Mouse (Mus musculus) c-Kit-positive CD71-positive TER-119-positive erythroid progenitor cells, embryonic 14.5 days (primary cell): ENCODE results near the gene Gmcl1.

Experiments
- DNase-seq: peaks from one replicate; pipeline ENCODE4 v3.0.0-alpha.2; 2013; ENCODE audit warnings: low spot score

Gmcl1 gene

DNA sequence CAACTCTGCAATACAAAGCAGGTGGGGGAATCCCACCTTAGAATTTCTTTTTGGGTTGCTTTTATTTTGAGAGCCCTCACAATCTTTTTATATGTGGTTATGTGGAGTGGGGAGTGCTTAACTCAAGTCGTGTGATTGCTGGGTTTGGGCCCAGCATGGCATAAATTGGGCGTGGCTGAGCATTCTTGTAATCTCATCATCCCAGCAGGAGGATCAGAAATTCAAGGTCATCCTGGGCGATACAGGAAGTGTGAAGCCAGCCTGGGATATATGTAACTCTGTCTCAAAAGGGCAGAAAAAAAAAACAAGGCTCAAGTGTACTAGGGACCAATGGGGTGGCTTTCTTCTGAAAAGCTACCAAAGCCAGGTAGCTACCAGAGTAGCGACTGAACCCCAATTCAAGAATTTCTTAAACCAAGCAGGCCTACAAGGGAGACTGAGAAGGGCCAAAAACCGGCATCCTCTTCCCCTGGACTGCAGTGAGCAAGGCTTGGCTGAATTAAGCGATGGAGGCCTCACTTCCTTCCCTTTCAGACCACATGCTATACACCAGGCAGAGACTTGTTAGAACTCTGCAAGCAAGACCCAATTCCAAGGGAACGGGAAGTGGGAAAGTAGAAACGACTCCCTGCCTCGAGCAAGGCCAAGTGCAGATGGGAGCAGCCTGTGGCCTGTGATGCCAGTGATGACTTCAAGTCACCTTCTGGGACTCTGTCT lies 72.9 kb downstream of the Gmcl1 start:
- peak; percentile 77 for DNase-seq

DNA sequence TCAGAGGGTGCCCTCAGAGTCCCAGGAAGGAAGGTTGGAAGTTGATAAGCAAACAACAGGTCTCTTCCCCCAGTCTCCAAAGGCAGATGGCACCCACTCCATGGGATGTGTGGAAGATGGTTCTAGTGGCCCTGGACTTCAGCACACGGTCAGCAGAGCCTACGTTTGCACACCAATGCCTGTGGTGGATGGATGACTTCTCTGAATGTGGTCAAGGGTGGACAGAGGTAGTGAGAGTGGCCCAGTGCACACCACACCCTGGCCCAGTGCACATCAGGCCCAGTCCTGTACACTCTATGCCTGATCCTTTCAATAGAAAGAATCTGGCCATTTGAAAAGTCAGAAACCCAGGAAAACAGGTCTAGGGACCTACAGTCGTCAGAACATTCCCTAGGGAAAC lies 74.7 kb downstream of the Gmcl1 start:
- DNase-seq, result no peak

DNA sequence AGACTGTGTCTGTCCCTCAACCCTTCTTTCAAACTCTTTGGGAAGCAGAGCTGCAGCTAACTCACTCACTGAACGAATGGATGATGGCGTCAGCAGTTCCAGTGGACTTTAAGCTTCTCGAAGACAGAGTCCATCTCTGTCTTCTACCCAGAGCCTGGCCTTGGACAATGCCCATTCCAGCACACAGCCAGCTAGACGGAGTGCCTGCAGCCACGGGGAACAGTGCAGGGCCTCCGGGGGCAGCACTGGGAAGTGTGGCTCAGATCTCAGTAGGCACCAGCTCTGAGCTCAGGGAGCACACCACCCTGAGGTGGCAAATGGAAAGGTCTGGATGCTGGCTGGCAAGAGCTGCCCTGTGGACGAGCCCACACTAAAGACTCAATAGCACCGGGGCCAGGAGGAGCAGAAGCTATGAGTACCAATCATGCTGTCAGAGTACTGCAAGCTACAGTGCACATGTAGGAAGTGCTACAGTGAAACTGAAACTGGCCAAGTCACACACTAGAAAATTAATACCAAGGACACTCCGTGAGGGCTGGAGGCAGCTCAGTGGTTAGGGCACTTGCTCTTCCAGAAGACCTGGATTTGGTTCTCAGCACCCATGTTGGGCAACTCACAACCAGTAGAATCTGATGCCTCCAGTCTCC lies 78.8 kb downstream of the Gmcl1 start:
- no peak for DNase-seq

DNA sequence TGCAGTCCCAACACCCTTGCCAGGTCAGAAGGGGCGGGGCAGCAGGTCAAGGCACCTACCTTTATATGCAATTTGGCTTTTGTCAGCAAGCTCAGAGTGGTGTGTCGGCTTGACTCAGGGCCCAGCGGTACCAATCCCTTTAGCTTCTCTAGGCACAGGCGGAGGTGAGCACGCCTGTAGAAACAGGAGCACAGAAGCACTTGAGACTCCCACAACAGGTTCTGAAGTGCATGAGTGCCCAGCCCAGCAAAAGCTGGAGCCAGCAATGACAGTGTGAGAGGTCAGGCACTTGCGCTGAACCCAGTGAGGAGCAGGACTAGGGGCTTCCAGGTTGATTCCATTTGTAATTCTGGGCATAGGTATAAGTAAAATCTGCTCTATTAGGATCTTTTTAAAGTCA lies 80.2 kb downstream of the Gmcl1 start:
- DNase-seq, result no peak

DNA sequence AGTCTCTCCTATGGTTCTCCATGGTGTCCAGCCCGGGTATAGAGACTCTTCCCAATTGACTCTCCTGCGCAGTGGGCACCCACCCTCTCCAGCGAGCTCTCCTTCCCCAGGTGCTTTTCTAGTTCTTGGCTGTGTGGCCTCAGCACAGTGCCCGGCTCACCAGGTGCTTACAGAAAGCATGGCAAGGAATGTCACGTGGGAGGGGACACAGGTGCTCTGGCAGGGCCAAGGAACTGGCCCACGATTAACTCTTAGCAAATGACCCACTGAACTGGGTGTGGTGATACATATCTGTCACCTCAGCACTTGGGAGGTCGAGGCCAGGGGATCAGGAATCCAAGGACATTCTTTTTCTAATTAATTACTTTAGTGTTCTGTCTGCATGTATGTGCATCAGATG lies 87.0 kb downstream of the Gmcl1 start:
- DNase-seq, result no peak

DNA sequence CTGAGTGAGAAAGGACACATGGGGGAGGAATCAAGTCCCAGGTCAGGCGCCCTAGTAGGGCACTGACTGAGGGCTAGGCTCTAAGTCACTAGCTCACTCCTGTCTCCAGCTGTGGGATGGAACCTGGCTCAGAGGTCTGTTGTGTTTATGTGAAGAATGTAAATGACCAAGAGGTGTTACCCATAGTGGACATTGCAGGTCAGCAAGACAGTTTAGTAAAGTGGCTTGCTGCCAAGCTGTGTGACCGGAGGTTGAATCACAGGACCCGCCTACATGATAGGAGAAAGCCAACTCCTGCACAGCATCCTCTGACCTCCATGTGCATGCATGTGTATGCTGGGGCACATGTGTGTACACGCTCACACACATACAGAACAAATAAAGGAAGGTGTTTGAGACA lies 87.6 kb downstream of the Gmcl1 start:
- no peak for DNase-seq

DNA sequence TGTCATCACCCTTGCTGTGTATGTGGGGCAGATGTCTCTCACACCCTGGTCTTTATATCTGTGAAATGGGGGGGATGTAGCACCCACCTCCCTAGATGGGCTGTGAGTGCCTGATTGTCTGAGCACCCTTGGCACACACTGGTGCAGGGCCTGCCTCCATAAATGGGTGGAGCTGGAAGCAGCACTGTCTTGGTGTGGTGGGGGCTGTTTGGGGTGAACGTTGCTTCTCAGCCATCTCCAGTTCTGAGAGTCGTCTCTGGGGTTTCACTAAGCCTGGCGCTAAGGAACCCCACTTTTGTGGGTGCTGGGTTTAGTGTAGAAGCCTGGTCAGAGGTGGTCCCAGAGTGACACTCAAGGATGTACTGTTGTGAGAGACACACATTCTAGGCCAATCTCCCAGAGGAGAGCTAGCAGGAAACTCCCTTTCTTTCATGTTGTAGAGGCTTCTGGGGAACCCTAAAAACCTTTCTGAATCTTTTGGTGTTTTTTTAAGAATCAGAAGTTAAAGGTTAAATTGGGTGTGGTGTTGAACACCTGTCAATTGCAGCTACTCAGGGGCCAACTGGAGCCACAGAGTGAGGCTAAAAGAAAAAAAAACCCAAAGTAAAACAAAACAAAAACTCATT lies 88.3 kb downstream of the Gmcl1 start:
- DNase-seq, result no peak
